Mouse (Mus musculus) left cerebral cortex, adult 9 months (tissue): ENCODE data around the gene Htra3.

ENCODE experiments used
- DNase-seq, 2 experiments: peaks; one replicate each; pipeline ENCODE4 v3.0.0; 2022; ENCODE audit warnings: low spot score in 2 of 2

The Htra3 gene

DNA sequence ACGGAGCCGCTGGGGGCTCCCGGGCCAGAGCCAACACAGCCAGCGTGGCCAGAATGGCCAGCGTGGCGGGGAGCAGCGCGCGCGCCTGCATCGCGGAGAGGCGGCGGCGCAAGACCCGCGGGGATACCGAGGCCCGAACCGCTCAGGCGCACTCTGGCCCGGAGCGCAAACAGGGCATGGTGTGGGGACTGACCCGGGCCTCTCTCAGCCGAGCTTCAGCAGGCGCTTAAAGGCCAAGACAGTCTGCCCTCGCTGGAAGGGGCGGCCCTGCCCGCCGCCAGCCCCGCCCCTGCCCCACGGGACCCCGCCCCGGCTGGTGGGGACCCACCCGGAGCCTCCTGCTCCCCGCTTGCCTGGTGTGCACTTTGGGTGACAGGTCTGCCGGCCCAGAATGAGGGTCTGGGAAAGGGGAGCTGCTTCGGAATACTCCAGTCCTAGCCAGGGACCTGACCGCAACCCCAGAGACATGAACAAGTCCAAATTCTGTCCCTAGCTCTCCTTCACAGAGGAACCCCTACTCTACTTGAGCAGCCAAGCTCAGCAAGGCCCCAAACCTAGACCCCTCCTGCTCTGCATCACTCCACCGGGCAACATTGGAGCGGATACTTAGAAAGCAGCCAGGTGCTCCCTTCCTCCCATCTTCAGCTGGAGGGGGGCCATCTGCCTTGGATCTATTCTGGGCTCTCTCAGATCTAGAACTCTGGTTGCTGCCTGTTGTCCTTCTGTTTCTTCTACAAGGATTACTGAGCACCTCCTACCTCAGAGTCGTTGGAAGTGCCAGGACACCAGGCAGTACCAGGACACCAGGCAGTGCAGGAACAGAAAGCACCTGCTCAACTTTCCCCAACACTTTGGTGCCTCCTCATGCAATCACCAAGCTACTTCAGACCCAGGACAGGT, at the start of gene Htra3:
Gene Htra3 (minus strand): TSS at position 527 of the 900 bp plus-strand sequence.
- peak in 1 of 2 experiments; percentile 47 for DNase-seq

DNA sequence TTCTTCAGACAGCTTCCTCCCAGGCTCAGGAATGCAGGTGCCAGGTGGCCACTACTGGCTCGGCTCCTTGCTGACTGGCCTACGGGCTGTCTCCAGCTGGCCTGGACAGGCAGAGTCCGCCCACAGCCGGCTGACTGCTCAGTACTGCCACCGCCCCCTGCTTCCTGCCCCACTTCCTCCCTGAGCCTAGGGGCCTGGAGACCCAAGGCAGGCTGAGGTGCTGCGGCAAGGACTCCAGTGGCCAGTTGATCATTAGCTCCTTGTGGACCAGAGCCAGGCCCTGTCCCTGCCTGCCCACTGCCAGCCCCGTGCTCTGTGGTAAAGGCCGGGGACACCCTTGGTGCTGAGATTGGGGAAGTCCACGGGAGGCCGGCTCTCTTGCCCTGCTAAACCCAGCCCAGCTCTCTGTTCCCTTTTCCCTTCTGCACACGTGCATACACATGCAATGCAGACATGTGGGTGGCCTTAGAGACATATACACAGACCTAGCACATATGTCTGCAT, 49.4 kb upstream of the Htra3 start:
- DNase-seq, result peak; percentile 38 to 65

DNA sequence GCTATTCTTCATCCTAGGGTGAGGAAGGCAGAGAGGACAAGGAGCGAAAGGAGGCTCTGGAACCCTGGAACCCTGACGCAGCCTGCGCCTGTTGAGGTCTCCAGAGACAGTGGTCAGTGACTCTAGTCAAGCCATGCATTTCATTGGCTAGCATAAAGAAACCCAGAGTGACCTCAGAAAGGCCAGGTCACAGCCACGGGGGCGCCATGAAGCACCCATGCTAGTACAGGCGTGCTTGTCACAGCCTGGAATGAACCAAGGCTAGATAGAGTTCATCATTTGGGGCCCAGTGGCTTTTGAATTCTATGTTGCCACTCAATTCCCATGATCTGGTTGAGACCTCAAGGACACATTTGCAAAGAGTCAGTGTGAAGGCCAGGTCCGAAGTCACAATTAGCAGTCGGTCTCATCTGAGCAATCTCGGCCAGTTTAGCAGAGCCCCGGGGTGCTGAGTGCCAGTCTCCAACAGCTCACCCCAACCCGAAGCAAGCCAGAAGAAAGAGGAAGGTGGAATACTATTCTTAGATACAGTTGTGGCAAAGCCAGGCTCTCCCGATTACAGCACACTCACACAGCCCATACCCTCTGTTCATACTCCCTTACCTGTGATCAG, 48.9 kb upstream of the Htra3 start:
- DNase-seq, result no peak

DNA sequence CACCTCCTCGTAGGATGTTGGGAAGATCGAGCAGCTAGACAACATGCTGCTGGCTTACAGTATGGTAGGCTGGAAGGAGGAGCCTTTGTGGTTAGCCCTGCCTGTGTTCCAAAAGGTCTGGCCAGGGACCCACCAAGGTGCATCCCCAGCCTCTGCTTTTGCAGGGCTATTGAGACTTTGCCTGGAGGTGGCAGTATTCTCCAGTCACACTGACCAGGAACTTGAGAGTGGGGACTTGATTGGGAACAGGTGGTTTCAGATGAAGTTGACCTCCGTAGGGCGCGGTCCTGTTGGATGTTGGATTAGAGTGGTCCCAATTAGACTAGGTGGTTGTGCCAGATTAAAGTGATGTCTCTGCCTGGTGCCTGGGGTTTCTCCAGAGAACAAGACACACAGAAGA, 47.9 kb upstream of the Htra3 start:
- DNase-seq, result no peak

DNA sequence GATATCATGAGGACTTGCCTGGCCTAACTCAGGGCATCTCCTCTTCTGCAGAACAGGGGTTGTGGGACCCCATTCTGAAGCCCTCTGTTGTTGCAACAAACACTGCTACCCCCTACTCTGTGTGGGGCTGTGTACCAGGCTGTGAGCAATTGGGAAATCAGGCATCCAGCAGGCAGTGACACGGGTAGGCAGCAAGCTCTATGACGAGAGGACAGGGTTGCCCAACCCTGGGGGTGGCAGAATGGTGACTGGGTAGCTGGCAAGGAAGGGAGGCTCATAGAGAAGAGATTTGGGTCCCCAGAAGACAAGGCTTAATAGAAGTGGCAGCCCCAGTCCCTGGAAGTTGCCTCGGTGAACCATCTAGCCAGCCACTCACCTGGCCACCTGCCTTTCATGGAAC, 46.3 kb upstream of the Htra3 start:
- no peak for DNase-seq

DNA sequence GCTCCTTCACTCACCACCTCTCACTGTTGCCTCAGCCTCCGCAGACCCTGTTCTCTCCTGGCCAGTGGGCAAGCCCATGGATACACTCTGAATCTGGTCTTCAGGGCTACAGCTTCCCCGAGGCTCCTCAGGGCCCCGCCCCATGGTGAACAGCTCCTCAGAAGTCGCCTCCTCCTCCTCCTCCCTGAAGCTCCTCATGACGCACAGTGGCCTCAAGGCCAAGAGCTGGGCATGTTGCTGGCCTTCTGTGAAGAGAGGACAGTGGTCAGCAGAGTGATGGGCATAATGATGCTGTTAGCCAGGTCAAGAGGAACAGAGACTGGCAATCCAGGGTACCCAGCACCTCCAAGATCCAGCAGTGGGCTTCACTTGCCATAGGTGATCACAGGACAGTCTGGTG, 44.3 kb upstream of the Htra3 start:
- DNase-seq, result no peak

DNA sequence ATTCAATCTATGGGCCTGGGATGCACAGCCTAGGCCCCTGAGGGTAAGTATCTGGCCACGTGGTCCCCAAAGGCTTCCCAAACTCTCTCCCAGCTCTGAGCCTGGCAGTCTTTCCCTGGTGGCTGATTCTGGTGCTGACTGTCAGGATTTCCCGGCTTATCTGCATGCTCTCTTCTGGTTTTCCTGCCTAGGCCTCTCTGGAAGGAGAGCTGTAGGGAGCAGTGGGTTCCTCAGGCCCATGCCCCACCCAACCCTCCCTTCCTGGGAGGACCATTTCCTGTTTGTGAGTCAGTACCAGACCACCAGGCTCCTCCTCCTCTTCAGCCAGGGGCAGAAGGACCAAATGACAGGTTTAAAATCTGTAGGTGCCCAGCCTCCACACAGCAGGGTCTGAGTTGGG, 43.1 kb upstream of the Htra3 start:
- no peak for DNase-seq

DNA sequence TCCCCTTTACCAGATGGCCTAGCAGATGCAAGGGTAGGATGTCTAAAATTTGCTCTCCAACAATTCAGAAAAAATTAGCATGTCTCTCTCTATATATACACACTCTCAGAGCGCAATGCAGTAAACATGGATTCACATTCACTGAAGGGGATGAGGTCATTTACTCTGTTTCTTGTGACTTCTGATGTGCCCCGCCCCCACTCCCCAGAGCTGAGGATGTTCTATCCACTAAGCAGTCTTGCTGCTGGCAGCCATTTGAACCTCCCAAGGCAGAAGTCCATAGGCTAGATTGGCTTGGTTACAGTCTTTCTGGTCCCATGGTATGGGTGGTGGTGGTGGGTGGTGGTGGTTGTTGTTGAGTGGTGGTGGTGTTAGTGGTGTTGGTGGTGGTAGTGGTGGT, 42.4 kb upstream of the Htra3 start:
- no peak for DNase-seq

DNA sequence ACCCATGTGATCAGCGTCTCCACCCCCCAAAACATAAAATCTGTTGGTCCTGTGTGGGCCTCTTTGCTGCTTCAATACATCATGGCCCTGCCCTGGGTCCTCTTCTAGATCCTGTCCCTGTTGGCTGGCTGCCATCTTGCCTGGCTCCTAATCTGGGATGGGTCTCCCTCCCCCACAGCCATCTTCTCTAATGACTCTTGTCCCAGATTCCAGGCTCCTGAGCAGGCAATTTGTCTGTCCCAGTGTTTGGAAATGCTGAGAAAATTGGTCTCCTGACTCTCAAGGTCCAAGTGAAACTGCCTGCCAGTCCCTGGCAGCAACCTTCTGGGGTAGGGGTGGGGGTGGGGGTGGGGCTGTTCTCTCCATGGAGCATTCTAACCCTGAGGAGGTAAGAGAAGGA, 40.3 kb upstream of the Htra3 start:
- DNase-seq, result peak in 1 of 2 experiments; percentile 22

DNA sequence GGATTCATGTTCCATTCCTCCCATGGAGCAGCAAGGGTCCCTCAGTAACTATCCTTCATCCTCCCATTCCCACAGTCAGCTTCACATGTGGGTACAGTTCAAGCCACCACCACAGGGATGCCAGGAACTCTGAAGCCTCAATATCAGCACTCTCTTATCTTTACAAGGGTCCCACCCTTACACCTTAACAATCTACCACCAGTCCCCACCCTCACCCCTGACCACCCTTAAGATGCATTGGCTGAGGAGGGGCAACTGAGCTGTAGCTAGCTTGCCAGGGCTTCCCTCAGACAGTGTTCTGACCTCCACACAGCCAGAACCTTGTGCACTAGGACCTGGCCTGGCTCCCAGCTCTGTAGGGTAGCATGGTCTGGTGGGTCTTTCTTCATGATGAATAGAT, 39.8 kb upstream of the Htra3 start:
- DNase-seq, result no peak

DNA sequence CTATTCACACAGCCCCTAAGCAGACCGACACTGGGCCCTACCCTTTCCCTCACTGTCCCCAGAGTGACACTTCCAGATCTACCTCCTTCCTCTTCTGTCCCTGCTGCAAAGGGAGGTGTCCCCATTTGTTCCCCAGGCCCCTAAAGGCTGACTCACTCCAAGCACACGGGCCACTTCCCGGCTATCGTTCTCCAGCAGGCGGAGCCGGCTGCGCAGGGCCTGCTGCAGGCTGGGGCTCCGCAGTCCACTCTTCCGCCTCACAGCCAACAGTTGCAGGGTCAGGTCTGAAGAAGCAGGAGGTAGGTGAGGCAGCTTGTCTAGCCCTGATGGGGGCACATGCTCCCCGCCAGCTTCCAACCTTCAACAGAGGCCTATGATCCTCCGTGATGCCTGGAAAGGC, 39.2 kb upstream of the Htra3 start:
- DNase-seq, result no peak

DNA sequence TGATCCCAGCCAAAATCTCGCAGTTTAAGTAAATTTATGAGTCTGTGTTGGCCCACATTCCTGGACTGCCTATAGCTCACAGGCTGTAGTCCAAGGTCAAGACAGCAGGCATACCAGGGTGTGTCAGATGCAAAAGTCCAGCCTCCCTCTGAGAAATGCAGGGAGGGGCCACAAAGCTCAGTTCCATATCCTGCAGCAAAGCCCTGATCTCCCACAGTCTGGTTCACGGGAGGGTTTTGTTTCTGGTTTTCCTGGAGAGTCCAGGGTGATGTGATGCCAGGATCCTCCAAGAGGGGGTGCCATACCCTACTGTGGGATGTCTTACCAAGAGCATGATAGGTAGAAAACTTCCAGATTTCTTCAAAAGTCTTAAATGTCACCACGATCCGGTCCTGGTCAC, 38.4 kb upstream of the Htra3 start:
- DNase-seq, result peak in 1 of 2 experiments; percentile 66

DNA sequence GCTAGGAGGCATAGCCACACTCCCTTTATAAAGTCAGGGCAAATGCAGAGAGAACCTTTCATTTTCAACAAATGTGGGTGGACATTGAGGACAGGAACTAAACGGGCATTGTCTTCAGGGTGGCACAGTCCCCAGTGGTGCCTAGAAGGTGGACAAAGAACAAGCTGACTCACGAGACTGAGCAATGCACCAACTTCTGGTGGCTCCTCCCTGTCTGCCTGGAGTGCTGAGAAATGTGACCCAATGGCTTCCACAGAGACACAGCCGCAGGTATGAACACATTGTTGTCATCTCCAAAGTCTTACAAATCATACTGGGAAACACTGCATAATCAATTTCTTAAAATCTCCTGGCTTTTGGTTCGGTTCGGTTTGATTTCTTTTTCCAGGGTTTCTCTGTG, 37.9 kb upstream of the Htra3 start:
- DNase-seq, result no peak

DNA sequence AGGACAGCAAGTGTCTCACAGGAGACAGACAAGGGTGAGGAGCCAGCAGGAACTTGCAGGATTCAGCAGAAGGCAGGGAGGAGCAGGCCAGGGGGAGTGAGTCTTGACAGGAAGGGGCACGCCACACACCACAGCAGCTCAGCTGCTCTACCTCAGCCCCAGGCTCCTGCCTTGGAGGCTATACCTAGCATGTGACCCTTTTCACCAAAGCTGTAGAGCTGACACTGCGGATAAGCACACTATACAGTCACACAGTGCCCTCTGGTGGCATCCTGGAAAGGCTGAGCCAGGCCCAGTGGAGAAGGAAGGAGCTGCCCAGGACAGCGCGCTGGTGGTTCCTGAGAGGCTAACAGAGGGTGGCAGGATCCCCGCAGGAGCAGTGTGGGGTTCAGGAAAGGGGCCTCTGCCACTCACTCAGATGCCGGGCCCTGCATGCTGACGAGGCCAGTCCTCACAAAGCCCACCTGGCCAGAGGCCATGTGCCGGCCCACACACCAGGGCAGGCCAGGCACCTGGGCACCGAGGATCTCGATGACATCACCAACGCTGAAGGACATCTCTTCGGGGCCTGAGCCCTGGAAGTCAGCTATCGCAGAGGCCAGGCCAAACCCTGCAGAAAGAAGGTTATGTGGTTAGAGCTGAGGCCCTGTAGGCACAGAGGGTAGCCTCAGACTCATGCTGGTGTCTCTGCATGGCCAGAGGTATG, 34.2 kb upstream of the Htra3 start:
- DNase-seq, result peak in 1 of 2 experiments; percentile 74

DNA sequence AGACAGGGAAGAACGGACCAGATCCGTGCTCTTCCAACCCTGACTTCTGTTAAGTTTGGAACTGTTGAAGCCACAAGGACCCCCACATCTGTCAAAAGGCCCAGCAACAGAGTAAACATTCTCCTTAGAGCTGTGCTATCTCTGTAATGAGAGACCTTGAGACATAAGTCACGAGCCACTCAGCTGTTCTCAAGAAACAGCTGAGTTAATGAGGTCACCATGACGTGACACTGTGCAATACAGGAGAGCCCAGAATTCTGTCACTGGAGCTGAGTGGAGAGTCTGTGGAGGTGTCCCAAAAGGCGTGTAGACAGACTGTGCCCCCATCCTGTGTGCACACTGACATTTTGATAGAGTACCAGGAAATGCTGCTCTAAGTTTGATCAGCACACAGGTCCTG, 32.9 kb upstream of the Htra3 start:
- no peak for DNase-seq

DNA sequence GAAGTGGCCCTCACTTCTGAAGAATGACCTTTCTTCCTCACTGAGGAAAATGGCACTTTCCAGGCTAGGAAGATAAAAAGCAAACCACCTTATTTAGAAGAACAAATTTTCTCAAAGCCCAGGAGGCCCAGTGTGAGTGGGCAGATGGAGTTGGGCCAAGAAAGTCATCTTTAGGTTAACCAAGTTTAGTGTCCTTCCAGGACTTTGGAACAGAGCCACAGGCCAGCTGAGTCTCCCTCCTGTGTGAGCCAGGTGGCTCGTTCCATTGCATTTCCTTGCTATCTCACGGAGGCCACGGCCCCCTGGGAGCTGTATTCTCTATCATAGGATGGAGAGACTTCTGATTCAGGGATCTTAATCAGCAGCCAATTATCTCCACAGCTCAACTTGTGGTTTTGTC, 31.3 kb upstream of the Htra3 start:
- no peak for DNase-seq

DNA sequence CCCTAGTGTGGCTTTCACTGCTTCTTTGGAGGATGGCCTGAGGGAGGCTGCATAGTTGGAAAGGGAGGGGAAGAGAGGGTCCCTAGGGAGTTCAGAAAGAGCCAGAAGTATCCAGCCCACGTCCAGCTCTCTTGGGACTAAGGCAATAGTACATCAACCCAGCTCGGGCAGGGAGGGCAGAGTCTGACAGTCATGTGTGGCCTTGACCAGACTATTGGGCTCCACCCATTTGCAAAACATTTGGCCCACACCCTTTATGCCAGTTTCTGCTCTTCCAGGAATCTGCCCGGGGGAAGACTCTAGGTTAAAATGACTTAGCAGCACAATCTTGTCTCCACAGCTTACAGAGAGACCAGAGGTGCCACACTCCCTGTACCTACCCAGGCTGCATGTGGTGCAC, 30.9 kb upstream of the Htra3 start:
- DNase-seq, result no peak

DNA sequence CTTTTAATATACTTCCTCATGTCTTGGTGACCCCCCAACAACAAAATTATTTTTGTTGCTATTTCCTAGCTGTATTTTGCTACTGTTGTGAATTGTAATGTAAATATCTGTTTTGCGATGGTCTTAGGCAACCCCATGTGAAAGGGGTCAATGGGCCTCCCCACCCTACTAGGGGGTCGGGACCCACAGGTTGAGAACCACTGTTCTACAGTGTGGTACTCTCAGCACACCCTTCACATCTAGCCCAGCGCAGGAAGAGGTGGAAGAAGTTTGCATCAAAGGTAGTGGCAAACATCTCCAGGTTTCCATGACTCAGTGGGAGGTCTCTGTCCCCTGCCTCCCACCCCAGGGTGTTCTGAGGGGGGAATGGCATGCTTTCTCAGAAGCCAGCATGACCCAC, 25.8 kb upstream of the Htra3 start:
- no peak for DNase-seq

DNA sequence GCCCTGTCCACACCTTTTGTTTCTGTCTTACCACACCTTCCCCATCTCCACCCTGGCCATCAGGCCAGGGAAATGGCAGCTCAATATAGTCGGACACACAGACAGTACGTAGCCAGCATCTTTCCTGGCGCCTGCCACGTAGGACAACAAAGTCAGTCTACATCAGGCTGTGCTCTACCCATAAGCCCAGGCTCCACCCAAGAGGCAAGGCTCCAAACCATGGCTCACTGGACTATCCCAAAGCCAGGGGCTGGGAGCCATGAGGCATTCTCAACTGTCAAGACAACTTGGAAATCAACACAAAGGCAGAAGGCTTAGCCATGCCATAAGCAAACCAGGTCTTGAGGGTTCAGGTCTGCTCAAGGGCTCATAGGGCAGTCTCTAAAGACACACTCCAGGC, 24.2 kb upstream of the Htra3 start:
- no peak for DNase-seq

DNA sequence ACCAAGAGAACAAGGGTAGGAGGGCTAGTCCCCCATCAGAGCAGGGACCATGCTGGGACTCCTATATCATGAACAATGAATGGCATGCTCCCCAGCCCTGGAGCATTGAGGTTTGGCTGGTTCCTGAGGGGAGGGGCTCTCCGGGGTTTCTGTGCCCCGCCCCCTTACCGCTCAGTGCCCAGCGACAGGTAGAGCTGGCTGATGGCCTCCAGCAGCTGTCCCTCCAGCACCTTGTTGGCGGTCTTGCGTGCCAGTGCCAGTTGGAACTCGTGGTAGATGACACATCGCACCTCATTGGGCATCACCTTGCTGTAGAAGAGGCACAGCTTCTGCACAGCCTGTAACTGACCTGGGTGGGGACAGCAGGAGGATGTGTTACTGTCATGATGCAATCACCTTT, 23.6 kb upstream of the Htra3 start:
- DNase-seq, result no peak

DNA sequence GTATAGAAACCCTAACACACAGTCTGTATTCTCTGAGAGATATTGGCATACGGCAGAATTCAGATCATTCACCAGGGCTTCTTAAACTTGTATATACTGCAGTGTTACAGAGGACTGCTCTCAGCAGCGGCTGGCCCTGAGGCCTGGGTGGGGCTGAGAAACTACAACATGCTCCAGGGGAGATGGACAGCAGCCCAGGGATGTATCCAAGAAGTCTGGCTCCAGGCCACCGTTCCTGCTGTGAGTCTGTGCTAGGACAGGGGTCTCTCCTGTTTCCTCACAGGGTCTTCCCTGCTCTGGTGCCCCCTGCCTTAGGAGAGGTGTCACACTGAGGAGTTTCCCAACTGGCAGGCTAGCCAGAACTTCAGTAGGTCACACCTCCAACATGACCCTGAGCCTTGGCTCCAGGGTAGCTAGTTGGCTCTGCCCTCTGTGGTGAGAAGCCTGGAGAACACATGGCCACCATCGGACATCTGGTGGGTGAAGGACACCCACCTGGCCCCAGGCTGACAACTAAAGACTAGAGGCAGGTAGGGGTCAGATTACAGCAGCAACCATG, 23.1 kb upstream of the Htra3 start:
- no peak for DNase-seq

DNA sequence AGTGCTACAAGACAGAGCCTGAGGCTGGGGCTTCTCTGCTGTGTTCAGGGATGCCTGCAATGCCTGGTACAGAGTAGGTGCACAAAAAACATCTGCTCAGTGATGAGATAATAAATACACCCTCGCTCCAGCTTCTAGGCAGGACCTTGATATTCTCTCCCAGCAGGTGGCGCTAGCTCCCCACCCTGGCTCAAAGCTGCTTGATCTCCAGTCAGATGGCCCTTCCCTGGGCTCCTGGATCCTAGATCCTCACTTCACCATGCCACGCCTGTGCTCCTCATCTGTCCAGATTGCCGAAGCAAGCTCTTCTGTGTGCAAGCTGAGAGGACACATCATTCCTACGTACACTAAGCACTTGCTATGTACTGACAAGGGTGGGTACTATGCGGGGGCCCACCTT, 21.5 kb upstream of the Htra3 start:
- peak in 1 of 2 experiments; percentile 81 for DNase-seq
